Comparison of ENCODE assay signal across 8 mouse cellular contexts in the genomic region with DNA sequence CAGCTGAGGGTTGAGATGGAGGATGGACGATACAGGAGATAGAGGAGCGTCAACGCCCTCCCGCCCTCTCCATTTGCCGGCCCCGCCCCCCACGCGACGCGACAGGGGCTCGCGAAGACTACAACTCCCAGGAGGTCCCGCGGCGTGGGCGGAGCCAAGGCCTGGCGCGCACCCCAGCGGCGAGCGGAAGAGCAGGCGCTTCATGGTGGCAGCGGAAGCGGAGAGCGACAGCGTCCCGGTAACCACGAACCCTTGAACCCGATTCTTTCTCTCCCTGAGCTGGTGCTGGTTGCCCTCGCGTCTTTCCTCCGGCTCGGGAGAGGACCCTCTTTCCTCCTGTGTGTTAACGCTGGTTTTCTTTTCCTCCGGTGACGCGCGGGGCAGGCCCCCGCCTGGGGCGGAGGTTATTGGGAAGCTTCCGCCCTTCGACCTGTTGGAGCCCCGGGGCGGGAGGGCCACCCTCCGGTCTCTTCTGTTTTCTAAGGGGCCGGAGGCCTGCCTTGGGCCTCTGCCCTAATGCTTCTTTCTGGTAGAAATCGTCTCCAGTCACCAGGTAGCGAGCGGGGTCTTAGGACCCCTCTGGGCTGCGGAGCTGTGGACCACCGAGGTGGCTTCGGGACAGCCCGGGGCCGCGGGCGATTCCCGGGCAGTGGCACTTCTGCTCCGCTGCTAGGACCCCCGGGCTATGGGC. TPM values are rescaled to one million over a fixed set of nuclear protein-coding genes. Genes with fewer than 3 reads are reported as not detected.
DNase-seq lines count a peak whose midpoint lies in the region; ATAC-seq and TF ChIP-seq lines count a peak whose summit lies in the region.

A gene (plus strand): TSS at position 140 of the 691 bp plus-strand sequence.

- DNase-seq in MEL (ENCODE audit: low read depth, low spot score) = peak; percentile 98
- DNase-seq in cerebellum, adult 2 months = peak; percentile 97 to 99
- peak; percentile 98 for DNase-seq in forebrain, postnatal 0 days
- DNase-seq in layer of hippocampus, adult 9-10 months (ENCODE audit: low spot score) = peak; percentile 89
- peak; percentile 91 for DNase-seq in ovary, postnatal 10 days (ENCODE audit: low spot score)
- peak; percentile 91 to 97 for DNase-seq in thymus, postnatal 10 days (ENCODE audit: low spot score in 2 of 2)

- peak within 1 kb of the TSS; percentile 96 for H3K9ac ChIP-seq in MEL (ENCODE audit: control insufficient read depth, low read depth, low read length, poor library complexity, severe bottlenecking)
- peak within 1 kb of the TSS; percentile 77 for H3K9ac ChIP-seq in forebrain, postnatal 0 days
- peak within 1 kb of the TSS; percentile 93 for H3K9ac ChIP-seq in lung, embryonic 16.5 days (ENCODE audit: low read length)

- peaks cover 6 to 13% of the 10 kb centered on the region in 2 experiments; a peak in 3 of 4 replicates for H3K4me1 ChIP-seq in MEL (ENCODE audit: control insufficient read depth in 1 of 2, insufficient read depth in 2 of 2, low read length in 2 of 2)
- H3K4me1 ChIP-seq in cerebellum, adult 2 months (ENCODE audit: control insufficient read depth, insufficient read depth, low read length) = peaks cover 4% of the 10 kb centered on the region
- H3K4me1 ChIP-seq in forebrain, postnatal 0 days (ENCODE audit: insufficient read depth) = peaks cover 5% of the 10 kb centered on the region
- H3K4me1 ChIP-seq in lung, embryonic 16.5 days (replicated peaks; ENCODE audit: control insufficient read depth, insufficient read depth, low read length) = peaks cover 8% of the 10 kb centered on the region

- TF ChIP-seq RAD21 in MEL (IDR thresholded peaks at IDR 0.05; ENCODE audit: low read depth, low read length) = no peak

- H3K27me3 ChIP-seq in MEL (ENCODE audit: control insufficient read depth in 1 of 2, insufficient read depth in 2 of 2, low read length in 2 of 2) = no peaks in the 10 kb centered on the region
- H3K27me3 ChIP-seq in cerebellum, adult 2 months (ENCODE audit: control insufficient read depth, insufficient read depth, low read length) = no peaks in the 10 kb centered on the region
- no peaks in the 10 kb centered on the region for H3K27me3 ChIP-seq in forebrain, postnatal 0 days (ENCODE audit: insufficient read depth, low read length)
- no peaks in the 10 kb centered on the region for H3K27me3 ChIP-seq in lung, embryonic 16.5 days (ENCODE audit: control insufficient read depth, insufficient read depth, low read depth, low read length)

- TF ChIP-seq CTCF in MEL (IDR thresholded peaks at IDR 0.05 in 2 of 3, conservative IDR thresholded peaks at IDR 0.05 in 1 of 3; ENCODE audit: control insufficient read depth in 1 of 3, insufficient read depth in 1 of 3, low read depth in 2 of 3, low read length in 3 of 3, poor library complexity in 1 of 3, severe bottlenecking in 1 of 3) = peak; percentile 28 to 77 (median 72); a peak in 5 of 6 replicates
- TF ChIP-seq CTCF in cerebellum, adult 2 months (IDR thresholded peaks at IDR 0.05; ENCODE audit: borderline replicate concordance, insufficient read depth, low read depth, low read length) = peak; percentile 16; the same call in 1 of the 2 replicates
- peak; percentile 80 for TF ChIP-seq CTCF in forebrain, postnatal 0 days (IDR thresholded peaks at IDR 0.05; ENCODE audit: low read depth)

- ATAC-seq in forebrain, postnatal 0 days = peak; percentile 98
- peak; percentile 93 to 97 for ATAC-seq in hematopoietic stem cell, adult 5-6 weeks (replicated peaks in 1 of 2; ENCODE audit: insufficient read depth in 1 of 2, low FRiP score in 2 of 2, low TSS enrichment in 1 of 2, low read depth in 1 of 2, poor library complexity in 2 of 2, severe bottlenecking in 2 of 2)
- peak; percentile 98 for ATAC-seq in lung, embryonic 16.5 days (ENCODE audit: low read depth)

- H3K27ac ChIP-seq in MEL (ENCODE audit: control insufficient read depth, low read depth, low read length) = peak within 1 kb of the TSS; percentile 86
- peak within 1 kb of the TSS; percentile 67 for H3K27ac ChIP-seq in cerebellum, adult 2 months (ENCODE audit: insufficient read depth, low read length)
- peak within 1 kb of the TSS; percentile 66 for H3K27ac ChIP-seq in forebrain, postnatal 0 days (ENCODE audit: low read depth, low read length)
- H3K27ac ChIP-seq in lung, embryonic 16.5 days (ENCODE audit: low read length) = peak within 1 kb of the TSS; percentile 71

- H3K79me2 ChIP-seq in MEL (ENCODE audit: control insufficient read depth, insufficient read depth, low read length, poor library complexity) = peaks cover 34% of the 10 kb centered on the region

- WGBS in cerebellum, adult 2 months = under 1% methylated on average over 59 of the region's 59 CpGs
- under 1% methylated on average over 54 of the region's 59 CpGs for WGBS in forebrain, postnatal 0 days
- WGBS in lung, embryonic 16.5 days = 0% methylated on average over 59 of the region's 59 CpGs

- peaks cover 0 to 28% of the 10 kb centered on the region in 2 experiments; a peak in 3 of 4 replicates for H3K36me3 ChIP-seq in MEL (ENCODE audit: control insufficient read depth in 1 of 2, insufficient read depth in 2 of 2, low read length in 2 of 2)
- H3K36me3 ChIP-seq in forebrain, postnatal 0 days (ENCODE audit: insufficient read depth) = no peaks in the 10 kb centered on the region
- H3K36me3 ChIP-seq in lung, embryonic 16.5 days (ENCODE audit: control insufficient read depth, insufficient read depth, low read length) = no peaks in the 10 kb centered on the region

- no peak for TF ChIP-seq EP300 in MEL (IDR thresholded peaks at IDR 0.05; ENCODE audit: low read depth in 1 of 2, low read length in 2 of 2)

- peak within 1 kb of the TSS; percentile 74 for H3K4me2 ChIP-seq in forebrain, postnatal 0 days (ENCODE audit: low read depth)
- H3K4me2 ChIP-seq in lung, embryonic 16.5 days (ENCODE audit: low read depth, low read length) = peak within 1 kb of the TSS; percentile 87

- TF ChIP-seq POLR2A in MEL (IDR thresholded peaks at IDR 0.05; ENCODE audit: control insufficient read depth in 1 of 2, insufficient read depth in 1 of 2, low read depth in 1 of 2, low read length in 2 of 2, poor library complexity in 1 of 2) = peak; percentile 72 to 98; a peak in 3 of 4 replicates
- TF ChIP-seq POLR2A in cerebellum, adult 2 months (IDR thresholded peaks at IDR 0.05; ENCODE audit: borderline replicate concordance, insufficient read depth, low read length) = peak; percentile 78; the same call in 1 of the 2 replicates

- H3K4me3 ChIP-seq in MEL (ENCODE audit: control insufficient read depth in 1 of 2, insufficient read depth in 1 of 2, low read depth in 2 of 2, low read length in 2 of 2) = peak within 1 kb of the TSS; percentile 78 to 97
- peak within 1 kb of the TSS; percentile 94 for H3K4me3 ChIP-seq in cerebellum, adult 2 months (replicated peaks; ENCODE audit: insufficient read depth, low read depth, low read length)
- H3K4me3 ChIP-seq in forebrain, postnatal 0 days (ENCODE audit: low read depth, low read length) = peak within 1 kb of the TSS; percentile 96
- H3K4me3 ChIP-seq in lung, embryonic 16.5 days (ENCODE audit: low read length) = peak within 1 kb of the TSS; percentile 87

- no peaks in the 10 kb centered on the region for H3K9me3 ChIP-seq in MEL (replicated peaks; ENCODE audit: insufficient read depth, low read length)
- no peaks in the 10 kb centered on the region for H3K9me3 ChIP-seq in forebrain, postnatal 0 days (ENCODE audit: low read length)
- no peaks in the 10 kb centered on the region for H3K9me3 ChIP-seq in lung, embryonic 16.5 days (ENCODE audit: control insufficient read depth, low read length)

TF ChIP-seq in MEL, 35 proteins besides CTCF, POLR2A, EP300 and RAD21 (continues in another document):
- TF ChIP-seq TCF12 (IDR thresholded peaks at IDR 0.05; ENCODE audit: low read depth, low read length) = peak; percentile 64; the same call in 1 of the 2 replicates
- TF ChIP-seq SMC3 (IDR thresholded peaks at IDR 0.05; ENCODE audit: low read depth, low read length) = no peak
- no peak for TF ChIP-seq MAFK (IDR thresholded peaks at IDR 0.05; ENCODE audit: borderline replicate concordance, low read depth, low read length)
- 0 out of 2 replicates have a peak, but pooled peaks have one; percentile 25 for TF ChIP-seq UBTF (IDR thresholded peaks at IDR 0.05; ENCODE audit: borderline replicate concordance, insufficient read depth, low read depth, low read length)
- TF ChIP-seq POLR2AphosphoS5 (IDR thresholded peaks at IDR 0.05; ENCODE audit: borderline replicate concordance, low read depth, low read length) = peak; percentile 80; the same call in 1 of the 2 replicates
- TF ChIP-seq TBP (IDR thresholded peaks at IDR 0.05; ENCODE audit: low read depth, low read length) = peak; percentile 80
- TF ChIP-seq USF1 (IDR thresholded peaks at IDR 0.05; ENCODE audit: low read depth, low read length) = peak; percentile 51; the same call in 1 of the 2 replicates
- TF ChIP-seq RCOR1 (IDR thresholded peaks at IDR 0.05; ENCODE audit: low read depth, low read length) = no peak
- TF ChIP-seq SIN3A (IDR thresholded peaks at IDR 0.05; ENCODE audit: low read length) = peak; percentile 93
- no peak for TF ChIP-seq CHD2 (IDR thresholded peaks at IDR 0.05; ENCODE audit: low read length)
- TF ChIP-seq ZC3H11A (IDR thresholded peaks at IDR 0.05; ENCODE audit: low read depth, low read length) = no peak
- peak; percentile 55 for TF ChIP-seq NRF1 (IDR thresholded peaks at IDR 0.05; ENCODE audit: insufficient read depth, low read depth, low read length, poor library complexity, severe bottlenecking)
- no peak for TF ChIP-seq USF2 (IDR thresholded peaks at IDR 0.05; ENCODE audit: borderline replicate concordance in 1 of 2, insufficient read depth in 1 of 2, low read depth in 1 of 2, low read length in 2 of 2)
- no peak for TF ChIP-seq ETS1 (IDR thresholded peaks at IDR 0.05; ENCODE audit: low read depth, low read length)
- TF ChIP-seq GATA1 (IDR thresholded peaks at IDR 0.05; ENCODE audit: low read depth, low read length) = 0 out of 2 replicates have a peak, but pooled peaks have one; percentile 43
- TF ChIP-seq ELF1 (IDR thresholded peaks at IDR 0.05; ENCODE audit: low read depth, low read length) = peak; percentile 95
- TF ChIP-seq BHLHE40 (IDR thresholded peaks at IDR 0.05; ENCODE audit: borderline replicate concordance, low read depth, low read length) = no peak
- TF ChIP-seq ZKSCAN1 (IDR thresholded peaks at IDR 0.05; ENCODE audit: low read depth, low read length) = no peak
- peak; percentile 100 for TF ChIP-seq HCFC1 (IDR thresholded peaks at IDR 0.05; ENCODE audit: low read depth, low read length)

RNA-seq across cellular contexts. Expression of the gene that starts here (rescaled TPM):
- 12.9 and 14.8 TPM in 2 replicates for total RNA-seq in MEL (2012; rRNA removed)
- 100 to 1,000 TPM in 1 of 2 experiments, 10 to 100 TPM in 1; 21.5 to 119 TPM for polyA plus RNA-seq in MEL (2012; ENCODE audit: insufficient read depth in 1 of 2, insufficient read length in 2 of 2, low read depth in 1 of 2, low replicate concordance in 2 of 2, missing spikeins in 1 of 2)
- 12.1 and 13.3 TPM in 2 replicates for polyA plus RNA-seq in cerebellum, adult 2 months (2012; rRNA removed)
- 10.7 and 11.9 TPM in 2 replicates for total RNA-seq in forebrain, postnatal 0 days (2014; rRNA removed)
- 9.1 and 10.9 TPM in 2 replicates for polyA plus RNA-seq in forebrain, postnatal 0 days (2015; fragmentation: Nextera tagmentation; extraction: Ambion mirVana)
- 31.1 and 37.6 TPM in 2 replicates for total RNA-seq in hematopoietic stem cell, adult 5-6 weeks (2017)
- polyA plus RNA-seq in lung, embryonic 16.5 days (2015; fragmentation: Nextera tagmentation; extraction: Ambion mirVana) = 19.2 and 20.1 TPM in 2 replicates

Comparison
In these comparisons a context has a peak if more than half of its experiments do, and no peak if none do; other contexts are left out.
1. Peak in every context shown above with its lines: DNase-seq, ATAC-seq, H3K4me3 ChIP-seq and H3K27ac ChIP-seq.
2. CTCF ChIP-seq: peak in every context shown above with its lines; median percentile 80 in forebrain, postnatal 0 days; 72 in MEL; 16 in cerebellum, adult 2 months.